Mouse (Mus musculus): ENCODE measurements around the gene Olfr149. TPM values are rescaled to one million over a fixed set of nuclear protein-coding genes. Genes with fewer than 3 reads are reported as not detected.

The Olfr149 gene
- polyA plus RNA-seq, 1 experiment = not detected

GRCm38 (mm10) chr9:39669723-39670122, 37.2 kb downstream of the Olfr149 start:
- no peaks in the 10 kb centered on the region for H3K4me1 ChIP-seq (ENCODE audit: control insufficient read depth, insufficient read depth, low read length)
- TF ChIP-seq CTCF (IDR thresholded peaks at IDR 0.05; ENCODE audit: borderline replicate concordance, insufficient read depth, low read length) (no peak), POLR2A (IDR thresholded peaks at IDR 0.05; ENCODE audit: low read depth, low read length) (no peak)
- H3K4me3 ChIP-seq (ENCODE audit: insufficient read depth, low read length) = no peak overlapping the region
- no peak overlapping the region for H3K27ac ChIP-seq (ENCODE audit: insufficient read depth, low read length)

- no peak within 1 kb of the TSS for H3K27ac ChIP-seq (ENCODE audit: insufficient read depth, low read length)
- H3K4me3 ChIP-seq (ENCODE audit: insufficient read depth, low read length) = no peak within 1 kb of the TSS
- no peaks in the 10 kb centered on the region for H3K4me1 ChIP-seq (ENCODE audit: control insufficient read depth, insufficient read depth, low read length)
- TF ChIP-seq CTCF (IDR thresholded peaks at IDR 0.05; ENCODE audit: borderline replicate concordance, insufficient read depth, low read length) (no peak), POLR2A (IDR thresholded peaks at IDR 0.05; ENCODE audit: low read depth, low read length) (no peak)
These were observed 40.0 kb downstream of the Olfr149 start, which contains the start of gene Olfr963 for GRCm38 (mm10) chr9:39666905-39667304. TSS of gene Olfr963 (plus strand) at chr9:39667205.

DNA sequence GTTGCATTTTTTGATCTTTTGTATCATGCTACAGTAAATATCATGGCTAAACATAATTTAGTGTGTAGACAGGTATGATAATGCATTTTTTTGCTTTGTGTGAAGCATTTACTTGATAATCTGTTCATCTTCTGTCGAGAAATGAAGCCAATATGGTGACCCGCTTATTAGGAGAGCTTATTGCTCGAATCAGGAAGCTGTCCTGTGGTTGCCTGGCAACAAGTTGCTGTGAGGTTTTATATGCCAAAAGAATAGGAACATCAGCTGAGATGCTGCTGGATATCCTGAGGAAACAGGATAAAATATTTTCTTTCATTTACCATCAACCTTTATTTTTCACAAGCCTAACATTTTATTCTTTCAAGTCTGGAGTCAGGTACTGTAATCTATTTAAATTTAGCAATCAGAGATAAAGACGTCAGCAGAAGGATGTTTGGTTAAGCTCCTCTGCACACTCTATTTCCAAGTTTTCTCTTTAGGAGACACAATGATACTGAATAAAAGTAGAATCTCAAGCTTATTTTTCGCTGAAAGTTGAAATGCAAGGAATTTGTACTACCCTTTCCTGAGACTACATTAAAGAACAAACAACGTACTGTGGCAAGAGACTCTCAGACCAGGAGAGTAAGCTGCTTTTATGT, 52.0 kb downstream of the Olfr149 start:
- TF ChIP-seq POLR2A (IDR thresholded peaks at IDR 0.05; ENCODE audit: low read depth, low read length) = no peak
- TF ChIP-seq CTCF (IDR thresholded peaks at IDR 0.05; ENCODE audit: borderline replicate concordance, insufficient read depth, low read length) = no peak
- Histone ChIP-seq H3K4me1 (ENCODE audit: control insufficient read depth, insufficient read depth, low read length) (no peaks in the 10 kb centered on the region), H3K4me3 (ENCODE audit: insufficient read depth, low read length) (no peak overlapping the region), H3K27ac (ENCODE audit: insufficient read depth, low read length) (no peak overlapping the region)

Other genes starting within 250 kb of the Olfr149 start
- gene Olfr955, start 235.2 kb downstream of the Olfr149 start, polyA plus RNA-seq (2011; ENCODE audit: insufficient read length, low read depth, missing spikeins) = not detected in 2 replicates
- not detected in 2 replicates for gene Olfr44, start 213.1 kb downstream of the Olfr149 start, polyA plus RNA-seq (2011; ENCODE audit: insufficient read length, low read depth, missing spikeins)
- gene Olfr957, start 191.3 kb downstream of the Olfr149 start, polyA plus RNA-seq (2011; ENCODE audit: insufficient read length, low read depth, missing spikeins) = not detected in 2 replicates
- not detected in 2 replicates for gene Olfr958, start 153.1 kb downstream of the Olfr149 start, polyA plus RNA-seq (2011; ENCODE audit: insufficient read length, low read depth, missing spikeins)
- not detected in 2 replicates for gene Olfr959, start 131.5 kb downstream of the Olfr149 start, polyA plus RNA-seq (2011; ENCODE audit: insufficient read length, low read depth, missing spikeins)
- gene AW551984, start 102.7 kb downstream of the Olfr149 start, polyA plus RNA-seq (2011; ENCODE audit: insufficient read length, low read depth, missing spikeins) = 27.0 and 64.8 TPM in 2 replicates
- gene Olfr148, start 96.5 kb downstream of the Olfr149 start, polyA plus RNA-seq (2011; ENCODE audit: insufficient read length, low read depth, missing spikeins) = not detected in 2 replicates
- gene Olfr960, start 85.7 kb downstream of the Olfr149 start, polyA plus RNA-seq (2011; ENCODE audit: insufficient read length, low read depth, missing spikeins) = not detected in 2 replicates
- not detected in 2 replicates for gene Olfr961, start 62.0 kb downstream of the Olfr149 start, polyA plus RNA-seq (2011; ENCODE audit: insufficient read length, low read depth, missing spikeins)
- gene Olfr963, start 39.9 kb downstream of the Olfr149 start, polyA plus RNA-seq (2011; ENCODE audit: insufficient read length, low read depth, missing spikeins) = not detected in 2 replicates
- not detected in 2 replicates for gene Olfr965, start 4.2 kb upstream of the Olfr149 start, polyA plus RNA-seq (2011; ENCODE audit: insufficient read length, low read depth, missing spikeins)
- not detected in 2 replicates for gene Olfr150, start 23.9 kb upstream of the Olfr149 start, polyA plus RNA-seq (2011; ENCODE audit: insufficient read length, low read depth, missing spikeins)
- not detected in 2 replicates for gene Olfr967, start 39.1 kb upstream of the Olfr149 start, polyA plus RNA-seq (2011; ENCODE audit: insufficient read length, low read depth, missing spikeins)
- not detected in 2 replicates for gene Olfr968, start 76.1 kb upstream of the Olfr149 start, polyA plus RNA-seq (2011; ENCODE audit: insufficient read length, low read depth, missing spikeins)
- gene Olfr969, start 83.8 kb upstream of the Olfr149 start, polyA plus RNA-seq (2011; ENCODE audit: insufficient read length, low read depth, missing spikeins) = not detected in 2 replicates
- gene Olfr970, start 101.7 kb upstream of the Olfr149 start, polyA plus RNA-seq (2011; ENCODE audit: insufficient read length, low read depth, missing spikeins) = not detected in 2 replicates
- not detected in 2 replicates for gene Olfr971, start 129.8 kb upstream of the Olfr149 start, polyA plus RNA-seq (2011; ENCODE audit: insufficient read length, low read depth, missing spikeins)
- not detected in 2 replicates for gene Olfr972, start 159.3 kb upstream of the Olfr149 start, polyA plus RNA-seq (2011; ENCODE audit: insufficient read length, low read depth, missing spikeins)
- gene Olfr229, start 200.2 kb upstream of the Olfr149 start, polyA plus RNA-seq (2011; ENCODE audit: insufficient read length, low read depth, missing spikeins) = not detected in 2 replicates
- not detected in 2 replicates for gene Olfr974, start 230.4 kb upstream of the Olfr149 start, polyA plus RNA-seq (2011; ENCODE audit: insufficient read length, low read depth, missing spikeins)
- gene Olfr975, start 244.9 kb upstream of the Olfr149 start, polyA plus RNA-seq (2011; ENCODE audit: insufficient read length, low read depth, missing spikeins) = not detected in 2 replicates

Measured in embryonic fibroblast, embryonic 13.5 days (primary cell).